Mouse (Mus musculus) layer of hippocampus, postnatal 14 days (tissue): ENCODE measurements at regions not wholly inside any gene's neighbourhood (a gene's known extent, or its start where the extent isn't known, plus 50 kb on each side); places are given as distances from the start of the nearest gene placed in this dataset.
A peak's percentile ranks its signal among the peaks of the same experiment; 100 is the strongest.

Experiments
- DNase-seq, 2 experiments: peaks; one replicate each; pipeline ENCODE4 v3.0.0; 2021 to 2022; ENCODE audit warnings: low spot score in 2 of 2, mixed read lengths in 1 of 2

- DNase-seq: peak; percentile 66 to 67
Measured at GRCm38 (mm10) chr13:105377038-105377437, 66.4 kb upstream of the Htr1a start.

- DNase-seq: no peak
Measured at GRCm38 (mm10) chr13:105378587-105378986, 64.9 kb upstream of the Htr1a start.

- DNase-seq: no peak
Measured at GRCm38 (mm10) chr13:105387016-105387772, 56.2 kb upstream of the Htr1a start.
